Mouse (Mus musculus) urinary bladder, adult 2 months (tissue): ENCODE measurements around the gene Lcmt1. TPM values are rescaled to one million over a fixed set of nuclear protein-coding genes. Genes with fewer than 3 reads are reported as not detected.

Source experiments
- DNase-seq: peaks from one replicate; pipeline ENCODE4 v3.0.0; 2022; ENCODE audit warnings: low spot score
- polyA plus RNA-seq: library from polyadenylated mRNA; depleted of rRNA; stranded (reverse); fragments of >200 nt; gene quantifications from 2 replicates; pipeline ENCODE4 v1.2.3, GENCODE M21; 2012

Lcmt1 gene
- polyA plus RNA-seq, 1 experiment, result 38.2 TPM

DNA sequence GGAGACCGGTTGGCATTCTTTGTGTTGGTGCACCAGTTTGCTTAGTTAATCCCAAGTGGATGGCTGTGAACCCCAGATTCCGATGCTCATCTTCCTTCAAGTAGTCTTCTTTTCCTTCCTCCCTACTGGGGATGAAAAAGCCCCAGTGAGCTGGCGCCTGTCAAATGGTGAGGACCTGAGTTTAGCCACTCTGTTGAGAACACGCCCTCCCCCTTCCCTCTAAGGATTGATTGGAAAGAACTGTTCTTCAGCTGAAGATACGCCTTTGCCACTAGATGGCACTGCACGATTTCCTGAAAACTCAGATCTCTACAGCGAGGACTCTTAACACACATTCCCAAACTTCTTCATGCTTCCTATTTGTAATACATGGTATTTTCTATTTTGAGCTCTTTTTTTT, 29.2 kb downstream of the Lcmt1 start:
- DNase-seq, result no peak

GRCm38 (mm10) chr7:123399286-123399685, 29.7 kb downstream of the Lcmt1 start:
- DNase-seq, result no peak

- DNase-seq, result no peak
Measured at GRCm38 (mm10) chr7:123401121-123401520, 31.5 kb downstream of the Lcmt1 start.

- no peak for DNase-seq
Measured at GRCm38 (mm10) chr7:123404198-123404597, 34.6 kb downstream of the Lcmt1 start.

- DNase-seq, result no peak
Measured at GRCm38 (mm10) chr7:123405619-123406018, 36.0 kb downstream of the Lcmt1 start.

DNA sequence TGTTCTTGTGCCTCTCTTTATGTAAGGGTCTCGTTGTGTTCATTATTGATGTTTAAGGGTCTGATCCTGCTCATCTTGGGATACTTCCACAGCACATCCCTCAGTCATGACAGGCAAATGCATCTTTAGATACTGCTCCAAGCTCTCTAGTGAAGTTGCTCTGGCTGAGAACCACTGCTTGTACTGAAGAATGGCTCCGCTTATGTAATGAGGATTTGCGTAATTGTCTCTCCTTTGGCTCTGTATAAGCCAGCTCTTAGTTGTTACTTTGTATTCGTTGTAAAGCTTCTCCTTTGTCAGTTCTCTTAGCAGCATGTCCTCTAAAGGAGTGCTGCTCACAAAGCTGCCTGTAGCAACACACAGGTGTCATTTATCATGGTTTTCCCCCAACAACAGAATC, 37.4 kb downstream of the Lcmt1 start:
- DNase-seq, result no peak

GRCm38 (mm10) chr7:123410502-123410901, 40.9 kb downstream of the Lcmt1 start:
- DNase-seq, result no peak

DNA sequence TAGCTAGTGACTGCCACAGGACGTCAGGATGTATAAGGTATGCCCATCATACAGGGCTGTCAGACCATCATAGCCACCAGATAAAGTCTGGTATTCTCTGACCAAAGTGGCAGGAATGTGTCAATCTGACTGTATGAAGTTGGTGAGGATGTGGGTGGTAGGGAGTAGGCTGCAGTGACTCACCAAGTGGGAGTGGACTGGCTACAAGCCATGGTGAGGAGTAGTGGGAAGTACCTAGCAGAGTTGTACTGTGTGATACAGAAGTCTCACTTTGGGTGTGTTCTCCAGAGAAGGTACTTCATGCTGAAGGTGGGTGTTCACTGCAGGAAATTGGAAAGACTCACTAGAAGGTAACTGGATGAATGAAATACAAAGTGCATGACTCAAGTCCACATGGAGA, 41.5 kb downstream of the Lcmt1 start:
- no peak for DNase-seq

- DNase-seq, result no peak
Measured at GRCm38 (mm10) chr7:123412143-123412542, 42.6 kb downstream of the Lcmt1 start.

GRCm38 (mm10) chr7:123416803-123417202, 47.2 kb downstream of the Lcmt1 start:
- DNase-seq, result no peak

GRCm38 (mm10) chr7:123417661-123418060, 48.1 kb downstream of the Lcmt1 start:
- DNase-seq, result no peak

- no peak for DNase-seq
Measured at GRCm38 (mm10) chr7:123419984-123420383, 50.4 kb downstream of the Lcmt1 start.

DNA sequence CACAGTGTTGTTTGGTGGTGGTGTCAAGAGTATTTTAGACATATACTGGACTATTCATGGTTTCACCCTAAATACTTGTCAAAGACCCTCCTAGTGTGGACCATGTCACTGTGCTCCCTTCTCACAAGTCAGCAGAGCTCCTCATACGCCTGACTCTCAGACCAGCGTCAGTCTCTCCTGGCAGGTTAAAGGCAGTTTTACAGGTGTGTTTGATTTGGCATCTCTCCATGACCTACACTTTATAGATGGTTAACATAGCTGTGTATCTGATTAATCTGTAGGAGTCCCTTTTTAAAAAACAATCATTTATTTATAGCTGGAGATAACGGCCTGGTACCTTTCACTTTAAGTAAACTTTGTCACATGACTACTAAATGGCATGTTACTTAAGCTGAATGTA, 52.4 kb downstream of the Lcmt1 start:
- no peak for DNase-seq

DNA sequence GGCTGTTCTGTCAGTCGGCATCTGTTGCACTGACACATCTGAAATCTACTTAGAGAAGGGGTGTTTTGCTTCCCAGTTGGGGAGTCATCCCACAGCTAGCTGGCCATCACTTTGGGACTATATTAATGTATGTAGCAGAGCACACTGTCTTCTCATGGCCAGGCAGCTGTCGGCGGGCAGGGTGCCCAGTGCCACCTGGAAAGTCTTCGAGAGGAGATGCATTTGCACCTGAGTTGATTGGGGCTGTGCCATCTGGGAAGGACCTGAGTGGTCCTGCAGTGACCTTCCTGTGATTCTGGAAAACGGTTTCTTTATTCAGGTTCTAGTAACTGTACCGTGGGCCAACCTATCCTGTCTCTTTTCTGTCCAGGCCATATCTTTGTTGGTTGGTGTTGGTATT, 54.7 kb downstream of the Lcmt1 start:
- no peak for DNase-seq

DNA sequence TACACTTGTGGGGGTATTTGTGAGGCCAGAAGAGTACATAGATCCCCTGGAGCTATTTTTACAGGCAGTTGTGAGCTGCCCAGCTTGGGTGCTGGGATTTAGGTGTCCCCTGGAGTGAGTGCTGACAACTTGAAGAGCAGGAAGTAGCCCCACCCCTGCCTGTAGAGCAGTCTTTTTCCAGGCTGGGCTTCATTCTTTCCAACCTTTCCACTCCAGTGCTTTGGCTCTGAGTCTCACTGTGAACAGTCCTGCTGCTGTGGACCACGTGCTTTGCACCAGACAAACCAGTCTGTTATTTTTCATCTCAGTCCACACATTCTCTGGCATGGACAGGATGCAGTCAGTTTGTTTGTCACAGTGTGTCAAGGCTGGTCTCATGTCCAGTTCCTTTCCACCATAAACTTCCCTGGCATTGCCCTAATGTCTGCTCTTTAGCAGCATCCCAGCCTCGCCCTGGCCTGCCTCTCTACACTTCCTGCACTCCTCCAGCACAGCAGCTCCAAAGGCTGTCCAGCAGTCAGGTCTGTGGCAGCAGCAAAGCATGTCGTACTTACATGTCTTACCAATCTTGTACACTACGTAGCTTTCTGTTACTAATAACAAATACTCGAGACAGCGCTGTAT, 55.7 kb downstream of the Lcmt1 start:
- no peak for DNase-seq

DNA sequence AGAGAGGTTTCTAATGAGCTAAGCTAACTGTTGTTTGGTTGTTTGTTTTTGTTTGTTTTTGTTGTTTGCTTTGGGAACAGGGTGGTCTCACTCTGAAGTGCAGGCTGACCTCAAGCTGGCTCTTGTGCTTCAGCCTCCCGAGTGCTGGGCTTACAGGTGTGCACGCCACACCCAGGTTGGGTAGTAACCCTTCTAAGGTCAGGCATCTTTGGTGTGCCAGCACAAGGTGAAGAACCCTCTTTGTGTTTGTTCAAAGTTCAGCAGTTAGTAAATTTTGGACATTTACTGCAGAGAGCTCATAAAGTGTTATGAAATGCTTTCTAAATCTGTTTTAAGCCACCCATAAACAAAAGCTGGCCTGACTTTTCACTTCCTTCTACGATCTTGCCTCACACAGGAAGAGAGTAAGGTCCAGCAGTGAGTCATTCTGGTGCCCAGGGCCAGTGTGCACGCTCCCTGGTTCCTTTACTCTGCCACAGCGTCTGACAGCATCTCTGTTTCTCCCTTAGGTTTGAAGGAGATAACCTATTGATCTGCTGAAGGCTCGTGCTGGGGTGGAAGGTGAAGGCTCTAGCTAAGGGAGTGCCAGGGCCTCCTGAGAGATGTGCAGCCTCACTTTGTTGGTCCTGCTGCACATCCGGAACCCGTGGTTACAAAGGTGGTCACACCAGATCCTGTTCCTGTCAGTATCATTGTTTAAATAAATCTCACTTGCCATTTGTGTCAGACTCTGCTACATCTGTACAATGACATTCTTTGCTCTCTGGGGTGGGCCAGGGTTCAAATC, 60.2 kb downstream of the Lcmt1 start:
- no peak for DNase-seq

GRCm38 (mm10) chr7:123430411-123430705, 60.8 kb downstream of the Lcmt1 start:
- no peak for DNase-seq

DNA sequence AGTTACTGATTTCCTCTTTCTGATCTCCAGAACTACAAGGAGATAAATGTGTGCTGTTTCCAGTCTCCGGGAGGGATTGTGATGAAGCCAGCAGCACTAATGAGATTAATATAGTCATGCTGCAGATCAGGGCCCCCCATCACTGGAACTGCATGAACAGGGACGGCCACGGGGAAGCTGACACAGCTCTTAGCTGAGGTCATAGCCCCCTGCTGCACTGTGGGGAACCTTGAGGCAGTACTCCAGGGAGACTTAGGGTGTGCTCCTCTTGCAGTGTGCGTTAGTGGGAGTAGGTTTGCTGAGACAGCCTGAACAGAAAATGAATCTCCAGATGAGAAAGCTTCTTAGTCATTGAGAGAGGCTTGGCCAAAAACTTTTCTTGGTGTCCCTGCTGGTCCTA, 61.6 kb downstream of the Lcmt1 start:
- DNase-seq, result no peak

DNA sequence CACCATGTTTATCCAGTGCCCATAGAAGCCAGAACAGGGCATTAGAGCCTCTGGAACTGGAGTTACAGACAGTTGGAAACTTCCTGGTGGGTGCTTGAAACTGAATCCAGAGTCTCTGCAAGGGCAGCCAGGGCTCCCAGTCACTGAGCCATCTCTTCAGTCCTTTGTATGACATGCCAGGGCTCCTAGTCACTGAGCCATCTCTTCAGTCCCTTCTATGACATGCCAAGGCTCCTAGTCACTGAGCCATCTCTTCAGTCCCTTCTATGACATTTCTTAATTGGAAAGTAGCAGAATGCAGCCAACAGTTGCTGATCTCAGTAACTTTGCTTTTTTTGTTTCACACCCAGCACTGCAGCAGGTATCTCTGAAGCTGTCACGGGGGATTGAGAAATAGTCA, 72.5 kb downstream of the Lcmt1 start:
- no peak for DNase-seq

DNA sequence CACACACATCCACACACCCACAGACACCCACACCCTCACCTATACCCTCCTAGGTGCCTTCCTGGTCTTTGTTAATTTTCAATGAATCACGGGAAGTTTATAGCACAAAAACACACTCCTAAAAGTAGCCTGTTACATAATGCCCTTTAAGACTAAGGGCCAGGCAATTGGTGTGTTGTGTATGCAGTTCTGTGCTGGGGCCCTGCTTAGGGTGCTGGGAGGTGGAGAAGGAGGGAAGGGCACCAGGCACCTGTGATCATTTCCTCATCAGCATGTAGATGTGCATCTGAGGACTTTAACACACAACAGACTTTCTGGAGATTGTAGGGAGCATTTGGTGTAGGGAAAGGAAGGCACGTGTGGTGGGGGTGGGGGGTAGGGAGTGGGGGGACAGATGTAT, 79.2 kb downstream of the Lcmt1 start:
- no peak for DNase-seq

DNA sequence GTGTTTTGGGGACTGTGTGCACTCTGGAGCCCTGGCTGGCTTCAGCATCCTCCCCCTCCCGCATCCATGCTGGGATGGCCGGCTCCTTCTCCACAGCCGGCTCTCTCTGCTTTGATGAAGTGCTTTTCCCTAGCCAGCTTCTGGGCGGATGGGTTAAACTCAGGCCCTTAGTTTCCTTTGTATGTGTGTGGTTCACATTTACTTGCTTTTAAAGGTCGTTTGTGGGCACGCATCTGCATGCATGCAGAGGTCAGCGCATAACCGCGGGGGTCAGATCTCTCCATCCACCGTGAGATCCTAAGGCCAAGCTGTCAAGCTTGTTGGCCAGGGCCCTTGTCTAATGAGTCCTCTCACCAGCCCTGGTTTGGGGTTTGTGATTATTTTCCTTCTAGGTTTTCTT, 80.1 kb downstream of the Lcmt1 start:
- no peak for DNase-seq

GRCm38 (mm10) chr7:123450515-123450914, 80.9 kb downstream of the Lcmt1 start:
- DNase-seq, result no peak

- DNase-seq, result no peak
Measured at GRCm38 (mm10) chr7:123452551-123452950, 83.0 kb downstream of the Lcmt1 start.

- no peak for DNase-seq
Measured at GRCm38 (mm10) chr7:123453066-123453465, 83.5 kb downstream of the Lcmt1 start.
